Mouse (Mus musculus): ENCODE results near the gene Tmem81. TPM values are rescaled to one million over a fixed set of nuclear protein-coding genes. Genes with fewer than 3 reads are reported as not detected.

Gene Tmem81
- polyA plus RNA-seq, 1 experiment from 2014 or later: 2.1 TPM

DNA sequence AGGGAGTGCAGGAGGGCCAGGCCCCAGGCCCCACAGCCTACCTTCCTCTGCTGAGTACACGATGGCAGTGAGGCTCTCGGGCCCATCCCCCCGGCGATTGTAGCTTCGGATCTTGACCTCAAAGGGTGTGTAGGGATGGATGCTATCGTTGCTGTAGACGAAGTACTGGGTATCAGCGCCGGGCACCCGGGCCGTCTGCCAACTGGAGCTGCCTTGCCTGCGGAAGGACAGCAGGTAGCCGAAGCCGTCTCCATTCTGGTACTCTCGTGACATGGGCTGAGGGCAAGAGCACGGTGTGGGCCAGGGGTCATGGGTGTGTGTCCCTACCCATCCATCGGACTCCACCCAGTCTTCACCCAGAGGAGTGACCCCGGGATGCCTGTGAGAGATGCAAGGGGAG lies 12.6 kb downstream of the Tmem81 start:
- no peak for DNase-seq (ENCODE audit: low spot score)

DNA sequence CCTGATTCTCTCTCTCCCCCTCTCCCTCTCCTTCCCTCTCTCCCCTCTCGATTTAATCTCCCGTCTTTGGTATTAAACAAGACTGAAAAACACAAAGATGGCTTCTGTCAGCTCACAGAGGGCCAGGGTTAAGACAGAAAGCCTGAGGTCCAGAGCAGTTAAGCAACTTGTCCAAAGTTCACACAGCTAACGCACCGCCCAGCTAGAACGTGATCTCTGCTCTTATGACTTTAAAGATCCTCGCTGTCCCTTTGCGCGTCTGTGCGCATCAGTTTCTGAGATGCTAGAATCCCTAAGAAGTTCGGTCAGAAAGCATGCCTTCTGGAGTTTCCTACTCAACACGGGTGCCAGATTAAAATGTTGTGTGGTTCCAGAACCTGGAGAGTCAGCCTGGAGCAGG lies 13.7 kb downstream of the Tmem81 start:
- DNase-seq (ENCODE audit: low spot score): no peak

DNA sequence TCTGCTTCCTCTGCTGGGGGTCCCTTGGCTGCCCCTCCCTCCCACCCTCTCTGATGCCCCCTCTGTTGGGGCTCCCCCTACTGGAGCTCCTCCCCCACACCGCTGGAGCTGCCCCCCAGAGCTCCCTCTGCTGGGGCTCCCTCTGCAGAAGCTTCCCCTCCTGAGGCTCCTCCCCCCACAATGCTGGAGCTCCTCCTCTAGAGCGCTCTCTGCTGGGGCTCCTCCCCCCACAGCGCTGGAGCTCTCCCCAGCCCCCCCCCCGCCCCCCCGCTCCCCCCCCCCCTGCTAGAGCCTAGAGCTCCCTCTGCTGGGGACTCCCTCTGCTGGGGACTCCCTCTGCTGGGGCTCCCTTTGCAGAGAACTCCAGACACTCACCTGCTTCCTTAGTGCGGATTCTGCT lies 14.7 kb downstream of the Tmem81 start:
- DNase-seq (ENCODE audit: low spot score): peak; percentile 68

DNA sequence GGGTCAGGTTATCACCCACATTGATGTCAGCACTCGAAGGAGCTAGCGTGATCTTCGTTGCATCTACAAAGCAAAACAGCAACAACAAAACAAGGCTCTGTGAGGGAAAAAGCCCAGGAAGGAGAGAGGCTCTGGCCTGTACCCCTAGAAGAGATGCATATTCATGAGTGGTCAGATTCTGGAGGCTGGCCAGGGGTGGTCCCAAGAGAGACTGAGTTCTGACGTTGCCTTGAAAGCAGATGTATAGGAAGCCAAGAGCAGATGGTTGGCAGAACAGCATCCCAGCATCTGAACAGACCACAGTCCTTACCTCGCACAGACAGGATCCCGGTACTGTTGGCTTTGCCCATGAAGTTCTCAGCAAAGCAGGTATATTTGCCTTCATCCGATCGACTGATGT lies 17.0 kb downstream of the Tmem81 start:
- no peak for DNase-seq (ENCODE audit: low spot score)

DNA sequence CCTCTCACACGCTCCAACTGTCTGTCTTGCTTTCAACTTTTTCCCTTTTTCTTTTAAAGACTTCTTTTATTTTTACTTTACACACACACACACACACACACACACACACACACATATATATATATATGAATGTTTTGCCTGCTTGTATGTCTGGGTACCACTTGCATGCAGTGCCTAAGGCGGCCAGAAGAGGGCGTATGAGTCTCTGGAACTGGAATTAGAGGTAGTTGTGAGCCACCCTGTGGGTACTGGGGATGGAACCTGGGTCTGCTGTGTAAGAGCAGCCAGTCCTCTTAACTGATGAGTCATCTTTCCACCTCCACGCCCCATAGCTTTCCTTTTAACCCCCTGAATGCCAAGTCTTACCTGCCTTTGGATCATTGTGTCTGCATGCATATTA lies 17.9 kb downstream of the Tmem81 start:
- peak; percentile 57 for DNase-seq (ENCODE audit: low spot score)

DNA sequence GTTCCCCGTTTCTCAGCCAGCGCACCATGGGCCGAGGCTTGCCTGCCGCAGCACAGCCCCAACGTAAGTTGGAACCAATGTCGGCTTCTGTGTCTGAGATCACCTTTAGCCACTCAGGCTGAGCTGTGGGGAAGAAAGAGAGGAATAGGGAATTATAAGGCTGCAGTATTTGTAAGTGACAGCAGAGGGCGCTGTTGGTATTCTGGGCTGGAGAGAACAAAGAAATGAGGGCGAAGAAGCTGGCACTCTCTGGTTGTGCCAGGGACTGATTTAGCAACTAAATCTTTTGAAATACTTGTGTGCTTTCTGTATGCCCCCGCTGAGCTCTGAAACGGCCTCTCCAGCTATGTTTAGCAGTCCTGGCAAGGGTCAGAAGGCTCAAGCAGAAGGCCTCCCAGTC lies 19.8 kb downstream of the Tmem81 start:
- peak; percentile 61 for DNase-seq (ENCODE audit: low spot score)

DNA sequence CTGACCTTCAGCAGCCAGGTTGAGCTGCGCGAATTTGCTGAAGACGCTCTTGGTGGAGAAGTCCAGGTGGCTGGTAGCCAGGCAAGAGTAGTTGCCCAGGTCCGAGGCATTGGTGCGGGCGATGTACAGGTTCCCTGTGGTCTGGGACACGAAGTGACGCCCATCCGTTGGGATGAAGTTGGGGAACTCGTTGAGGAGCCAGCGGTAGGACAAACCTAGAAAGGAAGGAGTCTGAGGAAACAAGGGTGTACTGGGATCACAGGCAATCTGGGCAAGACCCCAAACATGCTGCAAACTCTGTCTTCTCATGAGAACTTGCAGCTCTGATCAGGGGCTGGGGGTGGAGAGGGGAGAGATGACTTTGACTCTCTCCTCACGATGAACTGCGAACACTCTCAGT lies 22.0 kb downstream of the Tmem81 start:
- DNase-seq (ENCODE audit: low spot score): no peak

DNA sequence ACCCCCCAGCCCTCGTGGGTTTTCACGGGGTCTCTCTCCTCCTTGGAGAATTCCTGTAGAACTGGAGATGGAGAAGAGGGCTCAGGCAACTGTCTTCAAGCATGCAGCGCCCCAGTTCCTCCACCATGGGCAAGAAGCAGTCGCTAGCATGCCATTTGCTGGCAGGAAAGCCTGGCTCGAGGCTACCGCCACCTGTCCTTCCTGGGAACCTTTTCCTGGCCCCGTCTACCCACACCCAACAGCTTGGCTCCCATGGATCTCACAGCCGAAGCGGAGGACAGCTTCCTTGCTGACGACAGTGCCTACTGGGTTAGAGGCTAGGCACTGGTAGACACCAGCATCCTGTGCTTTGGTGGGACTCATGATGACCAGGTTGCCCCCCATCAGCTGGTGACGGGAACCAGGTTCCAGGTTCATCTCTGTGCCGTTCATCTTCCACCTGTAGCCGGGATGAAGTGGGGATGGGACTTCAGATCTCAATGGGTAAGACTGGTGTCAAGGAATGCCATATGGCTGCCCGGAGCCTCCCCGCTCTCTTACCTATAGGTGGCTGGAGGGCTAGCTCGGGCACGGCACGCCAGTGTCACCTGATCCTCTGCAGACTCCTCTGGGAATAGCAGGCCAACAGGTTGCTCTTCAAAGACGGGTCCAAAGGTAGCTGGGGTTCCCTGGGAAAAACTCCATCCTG lies 22.8 kb downstream of the Tmem81 start:
- DNase-seq (ENCODE audit: low spot score): no peak

DNA sequence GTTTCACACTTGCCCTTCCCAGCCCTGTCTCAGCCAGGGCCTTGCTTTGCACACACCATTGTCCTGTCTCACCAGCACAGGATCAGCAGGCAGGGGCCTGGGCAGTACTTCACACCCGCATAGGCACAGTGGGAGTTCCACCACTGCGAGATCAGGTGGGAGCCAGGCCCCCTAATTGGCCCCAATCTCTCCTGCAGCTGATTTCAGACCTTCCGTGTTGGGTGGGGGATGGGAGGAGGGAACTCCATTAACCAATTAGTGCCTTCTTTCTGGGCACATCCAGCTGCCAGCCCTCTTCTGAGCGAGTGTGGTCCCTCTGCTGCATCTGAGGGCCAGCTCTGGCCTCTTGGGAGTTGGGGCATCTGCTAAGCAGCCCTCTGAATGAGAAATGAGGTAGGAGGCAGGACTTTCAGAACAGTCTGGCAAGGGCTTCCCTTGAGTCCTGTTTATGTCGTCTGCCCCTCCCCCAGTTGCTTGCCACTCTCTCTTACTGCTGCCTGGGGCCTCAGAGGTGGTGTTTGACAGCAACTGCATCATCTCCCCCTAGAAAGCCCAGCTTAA lies 24.7 kb downstream of the Tmem81 start:
- no peak for DNase-seq (ENCODE audit: low spot score)

DNA sequence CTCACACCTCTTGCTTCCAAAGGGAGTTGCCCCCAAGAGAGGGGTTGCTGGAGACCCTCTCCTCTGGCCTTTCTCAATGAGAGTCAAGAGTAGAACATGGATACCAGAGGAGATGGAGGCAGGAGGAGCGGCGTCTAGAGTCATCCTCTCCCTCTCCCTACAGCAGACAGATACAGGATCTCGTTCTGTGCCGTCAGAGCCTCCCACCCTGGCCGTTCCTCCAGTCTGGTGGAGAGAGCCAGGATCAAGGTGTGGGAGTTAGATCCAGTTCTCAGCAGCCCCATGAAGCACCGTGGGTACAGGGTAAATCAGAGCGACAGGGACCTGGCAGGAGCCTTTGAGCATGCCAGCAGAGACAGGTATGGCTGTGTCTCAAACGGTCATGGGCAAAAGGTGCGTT lies 26.5 kb downstream of the Tmem81 start:
- no peak for DNase-seq (ENCODE audit: low spot score)

DNA sequence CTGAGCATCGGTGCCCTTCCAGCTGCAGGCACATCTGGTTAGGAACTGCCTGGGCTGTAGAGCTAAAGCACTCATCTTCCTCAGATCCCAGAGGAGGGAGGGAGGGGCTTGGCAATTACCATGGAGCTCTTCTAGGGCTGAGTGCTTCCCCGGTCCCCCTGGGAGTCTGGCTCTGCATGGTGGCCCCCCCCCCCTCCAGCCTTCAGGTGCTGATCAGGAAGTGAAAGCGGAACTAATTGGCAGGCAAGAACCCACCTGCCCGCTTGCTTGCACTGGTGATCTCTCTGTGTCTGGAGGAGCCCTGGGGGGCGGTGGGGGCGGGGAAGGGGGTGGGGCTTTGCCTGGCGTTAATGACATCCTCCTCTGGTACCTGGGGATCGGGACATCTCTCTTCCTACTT lies 27.8 kb downstream of the Tmem81 start:
- no peak for DNase-seq (ENCODE audit: low spot score)

DNA sequence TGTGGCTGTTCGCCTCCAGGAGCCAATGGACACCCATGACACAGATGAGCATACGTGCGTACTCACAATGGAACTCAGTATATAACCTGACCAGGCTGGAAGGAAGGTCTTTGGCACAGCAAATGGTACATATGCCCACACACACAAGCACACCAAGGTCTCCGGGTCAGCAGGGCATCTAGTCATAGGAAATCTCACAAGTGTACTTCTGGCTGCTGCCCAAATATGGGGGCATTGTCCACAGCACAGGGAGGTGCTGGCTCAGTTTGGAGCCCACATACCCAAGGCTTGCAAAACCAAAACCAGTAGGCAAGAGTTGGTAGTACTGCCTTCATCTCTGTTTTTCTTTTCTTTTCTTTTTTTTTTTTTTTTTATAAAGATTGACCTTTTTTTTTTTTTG lies 29.5 kb downstream of the Tmem81 start:
- no peak for DNase-seq (ENCODE audit: low spot score)

DNA sequence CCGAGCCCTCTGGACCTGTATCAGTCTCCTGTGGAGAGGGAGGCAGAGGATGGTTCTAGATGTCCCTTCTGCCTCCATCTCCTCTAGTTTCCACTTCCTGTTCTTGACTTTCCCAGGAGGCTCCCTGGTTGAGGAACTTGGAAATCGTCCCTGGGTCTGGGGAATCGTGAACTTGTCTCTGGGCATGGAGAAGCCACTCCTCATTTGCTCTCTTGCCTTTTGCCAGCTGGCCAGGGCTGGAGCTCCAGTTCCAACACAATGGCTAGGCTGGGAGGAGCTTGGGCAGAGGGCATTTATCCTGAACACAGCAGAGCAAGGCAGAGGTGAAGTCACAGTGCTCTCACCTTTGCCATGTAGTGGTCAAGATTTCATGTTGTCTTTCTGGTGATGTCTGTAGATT lies 30.4 kb downstream of the Tmem81 start:
- DNase-seq (ENCODE audit: low spot score): no peak

DNA sequence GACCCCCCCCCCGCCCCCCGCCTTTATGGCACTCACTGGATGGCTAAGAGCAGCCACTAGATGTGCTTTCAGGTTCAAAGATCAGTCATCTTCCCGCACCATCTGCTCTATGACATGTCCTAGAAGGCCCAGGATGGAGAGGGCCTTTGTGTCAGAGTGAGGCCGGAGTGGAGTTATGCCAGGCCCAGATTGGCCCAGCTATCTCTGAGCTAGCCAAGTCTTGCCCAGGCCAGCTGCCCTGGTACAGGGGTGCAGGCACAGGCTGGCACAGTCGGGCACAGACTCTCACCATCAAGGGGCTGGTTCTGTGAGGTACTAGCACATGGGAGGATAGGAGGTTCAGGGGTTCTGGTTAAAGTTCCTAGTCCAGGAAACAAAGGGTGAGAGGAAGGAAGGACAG lies 31.7 kb downstream of the Tmem81 start:
- no peak for DNase-seq (ENCODE audit: low spot score)

DNA sequence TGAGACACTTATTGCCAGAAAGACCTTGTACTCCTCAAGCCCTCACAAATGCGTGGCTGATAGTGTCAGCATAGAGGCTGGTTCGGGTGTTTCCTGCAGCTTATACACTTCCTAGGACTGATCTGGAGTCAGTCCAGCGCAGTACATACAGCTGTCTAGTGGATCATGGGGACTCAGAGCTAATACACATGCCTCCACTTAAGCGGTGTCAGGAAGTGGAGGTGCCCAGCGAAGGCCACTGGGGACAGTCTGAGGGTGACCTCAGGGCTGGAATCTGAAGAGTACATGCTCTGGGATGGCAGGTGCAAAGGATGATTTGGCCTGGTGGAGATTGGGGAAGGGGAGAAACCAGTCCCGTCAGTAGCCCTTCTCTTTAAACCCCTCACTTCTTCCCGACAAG lies 34.7 kb downstream of the Tmem81 start:
- DNase-seq (ENCODE audit: low spot score): no peak

DNA sequence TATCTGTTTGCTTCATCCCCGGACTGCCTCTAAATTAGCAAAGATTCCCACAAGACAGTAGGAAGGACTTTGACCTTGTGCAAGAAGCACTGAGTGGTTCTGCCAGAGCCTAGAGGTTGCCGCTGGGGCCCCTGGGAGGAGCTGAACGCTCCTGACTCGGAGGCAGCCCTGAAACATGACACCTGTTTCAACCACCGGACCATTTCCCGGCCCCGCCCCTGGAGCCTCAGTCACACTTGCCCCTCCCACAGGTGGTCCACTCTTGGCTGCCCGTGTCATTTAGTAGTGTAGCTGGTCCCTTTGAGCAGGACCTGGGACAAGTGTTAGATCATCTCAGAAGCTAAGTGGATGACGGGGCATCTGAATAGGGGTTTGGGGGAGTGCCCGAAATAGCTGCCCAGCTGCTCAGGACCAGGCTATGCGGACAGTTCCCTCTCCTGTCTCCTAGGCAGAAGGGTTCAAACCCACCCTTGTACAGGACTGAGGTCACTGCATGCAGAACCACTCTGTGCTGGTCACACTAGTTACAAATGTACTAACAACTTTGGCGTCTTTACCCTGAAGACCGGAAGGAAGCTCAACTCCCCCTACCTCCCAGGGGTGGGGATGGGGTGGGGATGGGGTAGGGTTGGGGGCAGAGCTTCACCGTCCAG lies 35.3 kb downstream of the Tmem81 start:
- DNase-seq (ENCODE audit: low spot score): no peak

DNA sequence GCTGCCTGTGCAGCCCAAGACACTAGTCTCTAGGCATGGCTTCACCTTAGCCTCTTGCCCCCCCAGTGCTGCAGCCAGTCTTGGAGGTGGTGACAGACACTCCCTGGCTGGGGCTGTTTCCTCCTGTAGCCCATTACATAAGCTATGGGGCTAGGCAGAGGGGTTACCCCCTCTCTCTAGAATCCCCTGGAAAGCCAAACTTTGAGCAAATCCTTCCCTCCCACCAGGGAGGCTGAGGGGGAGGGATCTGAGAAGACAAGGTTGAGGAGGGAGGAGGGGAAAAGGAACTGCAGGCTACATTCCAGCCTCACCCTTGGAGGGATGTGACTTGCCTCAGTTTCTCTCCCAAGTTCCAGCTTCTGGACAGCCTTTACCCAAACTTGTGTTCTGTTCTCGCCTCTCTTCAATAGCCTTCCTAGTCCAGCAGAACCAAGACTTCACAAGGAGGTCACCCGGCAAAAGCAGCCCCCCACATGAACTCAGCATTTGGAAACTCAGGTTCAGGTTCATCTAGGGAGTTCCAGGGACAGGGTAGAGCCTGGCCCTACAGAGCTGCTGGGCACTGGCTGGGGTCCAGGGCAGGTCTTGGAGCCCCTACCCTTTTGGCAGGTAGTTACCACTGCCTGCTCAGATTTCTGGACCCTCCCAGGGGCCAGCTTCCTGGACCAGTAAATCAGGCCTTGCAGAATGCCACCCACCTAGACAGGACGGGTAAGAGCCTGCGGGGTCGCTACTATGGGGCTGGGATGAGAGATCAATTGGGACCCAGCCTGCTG lies 36.0 kb downstream of the Tmem81 start:
- DNase-seq (ENCODE audit: low spot score): no peak

DNA sequence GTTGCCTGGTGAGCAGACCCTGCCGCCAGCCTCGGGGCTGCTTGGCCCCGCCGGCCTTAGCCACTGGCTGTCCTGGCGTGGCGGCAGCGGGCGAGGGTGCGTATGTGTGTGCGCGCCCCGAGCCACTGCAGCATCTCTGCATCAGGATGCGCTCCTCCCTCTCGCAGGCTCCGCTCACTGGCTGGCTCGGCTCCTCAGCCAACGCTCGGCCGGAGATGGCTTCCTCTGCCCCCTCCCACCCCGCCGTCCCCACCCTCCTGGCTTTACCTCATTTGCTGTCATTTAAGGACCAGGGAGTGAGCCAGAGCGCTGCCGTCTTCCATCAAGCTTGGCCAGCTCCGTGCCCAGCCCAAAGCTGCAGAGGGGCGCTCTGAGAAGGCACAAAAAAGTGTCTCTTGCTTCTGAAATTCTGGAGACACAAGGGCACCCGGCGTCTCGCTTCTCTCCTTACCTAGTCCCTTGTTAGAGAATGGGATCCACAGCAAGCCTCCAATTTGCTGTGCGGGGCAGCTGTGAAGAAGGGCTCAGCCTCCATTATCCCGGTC lies 36.8 kb downstream of the Tmem81 start, which contains the start of gene Cntn2:
Gene Cntn2 (minus strand): TSS at position 495 of the 545 bp plus-strand sequence.
- DNase-seq (ENCODE audit: low spot score): no peak

DNA sequence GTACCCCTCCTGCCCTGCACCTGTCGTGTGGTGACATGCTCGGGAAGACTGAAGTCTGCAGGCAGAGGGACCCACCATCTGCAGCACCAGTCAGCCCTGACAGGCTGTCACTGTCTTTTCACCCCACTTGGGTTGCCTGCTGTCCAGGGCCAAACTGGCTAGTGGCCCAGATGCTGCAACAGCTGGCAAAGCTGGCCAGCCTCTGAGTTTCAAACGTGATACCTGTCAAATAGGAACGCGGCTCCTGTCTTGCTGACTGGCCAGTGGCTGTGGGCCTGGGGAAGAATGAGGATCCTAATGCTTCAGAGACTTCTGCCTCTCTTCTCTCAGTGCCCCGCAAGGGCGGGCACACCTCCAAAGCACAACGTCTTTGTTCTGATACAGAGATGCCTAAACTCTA lies 37.8 kb downstream of the Tmem81 start:
- no peak for DNase-seq (ENCODE audit: low spot score)

DNA sequence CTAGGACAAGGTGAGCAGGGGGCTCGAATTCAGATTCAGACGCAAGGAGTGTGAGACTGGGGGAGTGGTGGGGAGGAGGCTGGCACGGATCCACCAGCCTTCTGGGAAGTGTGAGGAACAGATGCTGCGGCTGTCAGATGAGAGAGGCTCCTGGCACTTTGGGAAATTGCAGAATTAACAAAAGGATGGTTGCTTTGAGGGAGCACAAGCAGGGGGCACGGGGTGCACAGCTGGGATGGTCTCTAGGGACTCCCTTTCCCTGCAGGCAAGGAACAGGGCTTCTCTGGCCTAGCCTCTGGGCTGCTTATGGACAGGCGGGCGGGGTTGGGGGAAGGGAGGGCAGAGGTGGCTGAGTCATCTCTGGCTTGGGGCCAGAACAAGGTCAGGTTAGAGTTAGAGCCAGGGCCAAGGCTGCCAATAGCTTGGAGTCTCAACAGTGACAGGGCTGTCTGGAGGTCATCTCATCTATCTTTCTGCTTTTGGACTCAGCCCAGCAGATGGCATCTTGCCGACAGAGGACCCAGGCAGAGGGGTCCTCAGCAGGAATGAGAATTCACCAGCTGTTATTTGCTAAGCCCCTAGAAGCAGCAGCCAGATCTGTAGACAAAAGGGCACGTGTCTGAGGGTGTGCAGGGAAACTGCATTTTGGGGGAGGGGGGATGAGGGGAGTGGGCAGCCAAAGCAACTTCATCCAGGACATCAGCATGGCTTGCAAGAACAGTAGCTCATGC lies 52.0 kb downstream of the Tmem81 start:
- no peak for DNase-seq (ENCODE audit: low spot score)
